In the genomic region with DNA sequence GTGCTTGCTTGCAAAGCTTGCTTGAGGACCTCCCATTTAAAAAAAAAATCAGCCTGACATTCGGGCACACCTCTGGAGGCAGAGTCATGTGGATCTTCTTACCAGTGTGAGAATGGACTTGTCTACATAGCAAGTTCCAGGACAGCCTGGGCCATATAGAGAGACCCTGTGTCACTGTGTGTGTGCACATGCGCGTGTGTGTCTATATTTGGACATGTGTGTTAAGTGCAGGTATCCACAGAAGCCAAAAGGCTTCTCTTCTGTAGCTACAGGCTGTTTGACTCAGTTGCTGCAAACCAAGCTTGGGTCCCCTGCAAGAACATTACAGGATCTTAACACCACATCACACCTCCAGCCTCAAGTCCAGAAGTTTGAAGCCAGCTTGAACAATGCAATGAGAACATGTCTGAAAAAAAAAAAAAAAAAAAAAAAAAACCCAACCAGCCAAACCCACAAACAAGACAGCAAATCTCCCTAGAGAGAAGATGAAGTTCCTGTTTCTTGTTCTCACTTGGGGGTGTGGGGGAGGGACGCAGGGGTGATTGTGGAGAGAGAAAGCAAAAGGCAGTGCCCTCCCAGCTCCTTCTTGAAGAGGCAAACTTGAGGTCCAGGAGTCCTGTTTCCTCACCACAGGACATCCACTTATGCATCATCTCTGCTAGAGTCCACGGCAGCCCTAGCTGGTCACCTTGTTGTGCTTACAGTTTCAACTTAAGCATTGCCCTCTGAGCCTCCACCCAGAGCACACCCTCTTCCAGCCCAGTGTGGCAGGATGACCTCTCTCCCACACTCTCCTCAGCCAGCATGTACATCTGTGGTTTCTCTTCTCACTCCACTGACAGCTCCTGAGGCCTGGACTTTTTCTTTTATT, we compare ENCODE assay signal across 10 mouse cellular contexts. TPM values are rescaled to one million over a fixed set of nuclear protein-coding genes. Genes with fewer than 3 reads are reported as not detected.
DNase-seq lines count a peak whose midpoint lies in the region; ATAC-seq lines count a peak whose summit lies in the region.
"Had no signal": no experiment of that assay in that cellular context is flagged by ENCODE, and none has a peak within 500 bp of the region (broad histone marks: within the 10 kb centered on the region; RNA-seq: fewer than 3 reads in every experiment).

No protein-coding gene starts in this region.

- H3K9ac ChIP-seq in heart, embryonic 11.5 days (ENCODE audit: low read depth, low read length): no peak overlapping the region
- no peak overlapping the region for H3K9ac ChIP-seq in liver, embryonic 16.5 days (ENCODE audit: low read depth, low read length)
- H3K9ac ChIP-seq in stomach, embryonic 14.5 days (replicated peaks; ENCODE audit: low read depth, low read length): no peak overlapping the region
- H3K9ac ChIP-seq in midbrain, embryonic 14.5 days (replicated peaks; ENCODE audit: low read length): no peak overlapping the region

- ATAC-seq in heart, embryonic 11.5 days (replicated peaks; ENCODE audit: insufficient number of reproducible peaks, low FRiP score, low TSS enrichment): 0 out of 2 replicates have a peak, but pooled peaks have one; percentile 31
- no peak for ATAC-seq in liver, embryonic 16.5 days (ENCODE audit: low read depth)
- peak; percentile 37; the same call in 1 of the 2 replicates for ATAC-seq in stomach, embryonic 14.5 days (ENCODE audit: insufficient number of reproducible peaks, insufficient read depth, low FRiP score, low read depth)
- ATAC-seq in midbrain, embryonic 14.5 days (ENCODE audit: low FRiP score, low TSS enrichment): no peak
- ATAC-seq: Patski had no signal

- H3K4me2 ChIP-seq in heart, embryonic 11.5 days: no peak overlapping the region
- H3K4me2 ChIP-seq in liver, embryonic 16.5 days (ENCODE audit: low read depth, low read length): no peak overlapping the region
- no peak overlapping the region for H3K4me2 ChIP-seq in stomach, embryonic 14.5 days (replicated peaks; ENCODE audit: low read depth, low read length)
- H3K4me2 ChIP-seq in midbrain, embryonic 14.5 days (ENCODE audit: low read length): no peak overlapping the region

- peak; percentile 28 for DNase-seq in layer of hippocampus, adult 9-11 months
- no peak for DNase-seq in layer of hippocampus, postnatal 36 days
- DNase-seq in ovary, postnatal 10 days (ENCODE audit: low spot score): no peak
- DNase-seq in midbrain, embryonic 14.5 days: no peak
- DNase-seq in embryonic facial prominence, embryonic 10.5 days (ENCODE audit: low spot score): no peak

- peaks cover 11% of the 10 kb centered on the region; the same call in 1 of the 2 replicates for H3K4me1 ChIP-seq in heart, embryonic 11.5 days (ENCODE audit: control insufficient read depth, insufficient read depth, low read length)
- no peaks in the 10 kb centered on the region; the same call in 1 of the 2 replicates for H3K4me1 ChIP-seq in liver, embryonic 16.5 days (ENCODE audit: control insufficient read depth, low read depth, low read length)
- 0 out of 2 replicates have a peak, but pooled peaks cover 3% of the 10 kb centered on the region for H3K4me1 ChIP-seq in stomach, embryonic 14.5 days (ENCODE audit: control insufficient read depth, insufficient read depth, low read length)
- H3K4me1 ChIP-seq in midbrain, embryonic 14.5 days (ENCODE audit: control insufficient read depth, insufficient read depth, low read length): no peaks in the 10 kb centered on the region
- no peaks in the 10 kb centered on the region for H3K4me1 ChIP-seq in embryonic facial prominence, embryonic 10.5 days

- peak overlapping the region; percentile 37 for H3K27ac ChIP-seq in heart, embryonic 11.5 days (ENCODE audit: low read depth, low read length)
- H3K27ac ChIP-seq in liver, embryonic 16.5 days (ENCODE audit: low read length): peak overlapping the region; percentile 49; the same call in 1 of the 2 replicates
- peak overlapping the region; percentile 61; the same call in 1 of the 2 replicates for H3K27ac ChIP-seq in stomach, embryonic 14.5 days (ENCODE audit: low read length)
- no peak overlapping the region for H3K27ac ChIP-seq in midbrain, embryonic 14.5 days (replicated peaks; ENCODE audit: low read depth, low read length)
- no peak overlapping the region for H3K27ac ChIP-seq in embryonic facial prominence, embryonic 10.5 days (replicated peaks)
- H3K27ac ChIP-seq: kidney, postnatal 0 days had no signal

- H3K36me3 ChIP-seq in heart, embryonic 11.5 days (ENCODE audit: control insufficient read depth, insufficient read depth, low read length): no peaks in the 10 kb centered on the region
- no peaks in the 10 kb centered on the region for H3K36me3 ChIP-seq in liver, embryonic 16.5 days (ENCODE audit: control insufficient read depth, insufficient read depth)
- no peaks in the 10 kb centered on the region for H3K36me3 ChIP-seq in stomach, embryonic 14.5 days (ENCODE audit: control insufficient read depth, insufficient read depth, low read length)
- no peaks in the 10 kb centered on the region for H3K36me3 ChIP-seq in midbrain, embryonic 14.5 days (ENCODE audit: control insufficient read depth, insufficient read depth, low read length)
- H3K36me3 ChIP-seq in embryonic facial prominence, embryonic 10.5 days (replicated peaks): no peaks in the 10 kb centered on the region

- peaks cover 7% of the 10 kb centered on the region; the same call in 1 of the 2 replicates for H3K9me3 ChIP-seq in heart, embryonic 11.5 days (replicated peaks; ENCODE audit: control insufficient read depth, low read length)
- H3K9me3 ChIP-seq in liver, embryonic 16.5 days (replicated peaks; ENCODE audit: control insufficient read depth, low read length): peaks cover 4% of the 10 kb centered on the region
- peaks cover 8% of the 10 kb centered on the region; the same call in 1 of the 2 replicates for H3K9me3 ChIP-seq in stomach, embryonic 14.5 days (ENCODE audit: control insufficient read depth, low read depth, low read length)
- no peaks in the 10 kb centered on the region; the same call in 1 of the 2 replicates for H3K9me3 ChIP-seq in midbrain, embryonic 14.5 days (ENCODE audit: control insufficient read depth, low read length)
- peaks cover 10% of the 10 kb centered on the region; the same call in 1 of the 2 replicates for H3K9me3 ChIP-seq in embryonic facial prominence, embryonic 10.5 days

- H3K4me3 ChIP-seq in heart, embryonic 11.5 days (ENCODE audit: low read depth, low read length): no peak overlapping the region
- no peak overlapping the region for H3K4me3 ChIP-seq in liver, embryonic 16.5 days (ENCODE audit: low read depth, low read length)
- no peak overlapping the region for H3K4me3 ChIP-seq in stomach, embryonic 14.5 days (ENCODE audit: low read depth, low read length)
- no peak overlapping the region for H3K4me3 ChIP-seq in midbrain, embryonic 14.5 days (replicated peaks; ENCODE audit: low read depth, low read length)
- no peak overlapping the region for H3K4me3 ChIP-seq in embryonic facial prominence, embryonic 10.5 days

- no peaks in the 10 kb centered on the region for H3K27me3 ChIP-seq in heart, embryonic 11.5 days (ENCODE audit: control insufficient read depth, insufficient read depth, low read length)
- no peaks in the 10 kb centered on the region for H3K27me3 ChIP-seq in liver, embryonic 16.5 days (ENCODE audit: control insufficient read depth, insufficient read depth, low read depth, low read length)
- no peaks in the 10 kb centered on the region for H3K27me3 ChIP-seq in stomach, embryonic 14.5 days (ENCODE audit: control insufficient read depth, insufficient read depth, low read length)
- no peaks in the 10 kb centered on the region for H3K27me3 ChIP-seq in midbrain, embryonic 14.5 days (ENCODE audit: control insufficient read depth, insufficient read depth, low read length)
- no peaks in the 10 kb centered on the region for H3K27me3 ChIP-seq in embryonic facial prominence, embryonic 10.5 days (replicated peaks; ENCODE audit: low read depth, poor library complexity, severe bottlenecking)
- H3K27me3 ChIP-seq: Patski had no signal

- WGBS in heart, embryonic 11.5 days (ENCODE audit: insufficient replicate concordance): 59% methylated on average over 5 of the region's 5 CpGs
- WGBS in liver, embryonic 16.5 days (ENCODE audit: insufficient replicate concordance): 25% methylated on average over 5 of the region's 5 CpGs
- WGBS in stomach, embryonic 14.5 days: 58% methylated on average over 5 of the region's 5 CpGs
- WGBS in midbrain, embryonic 14.5 days: 78% methylated on average over 5 of the region's 5 CpGs
- 77% methylated on average over 5 of the region's 5 CpGs for WGBS in embryonic facial prominence, embryonic 10.5 days

RNA-seq across cellular contexts. Expression of gene Themis2, which starts 11.8 kb away (rescaled TPM):
- total RNA-seq in layer of hippocampus, postnatal 36 days (2021): under 1 TPM; 0.66 to 0.82 TPM
- polyA plus RNA-seq in heart, embryonic 11.5 days (2014; fragmentation: Nextera tagmentation; extraction: Ambion mirVana): 0.29 and 0.59 TPM in 2 replicates
- polyA plus RNA-seq in liver, embryonic 16.5 days (2015; fragmentation: Nextera tagmentation; extraction: Ambion mirVana): 2.6 and 3.2 TPM in 2 replicates
- 1.1 and 1.9 TPM in 2 replicates for polyA plus RNA-seq in stomach, embryonic 14.5 days (2014; fragmentation: Nextera tagmentation; extraction: Ambion mirVana)
- polyA plus RNA-seq in midbrain, embryonic 14.5 days (2014; fragmentation: Nextera tagmentation; extraction: Ambion mirVana): 0.09 and 1.6 TPM in 2 replicates
- polyA plus RNA-seq in embryonic facial prominence, embryonic 10.5 days (2016; fragmentation: Nextera tagmentation; extraction: Ambion mirVana): 0.69 and 0.80 TPM in 2 replicates
- polyA plus RNA-seq: Patski had no signal

RNA-seq across cellular contexts. Expression of gene Ppp1r8, which starts 35.0 kb away (rescaled TPM):
- total RNA-seq in layer of hippocampus, postnatal 36 days (2021): 10 to 100 TPM; 40.3 to 41.9 TPM
- 40.3 and 45.5 TPM in 2 replicates for polyA plus RNA-seq in heart, embryonic 11.5 days (2014; fragmentation: Nextera tagmentation; extraction: Ambion mirVana)
- 21.6 and 22.0 TPM in 2 replicates for polyA plus RNA-seq in liver, embryonic 16.5 days (2015; fragmentation: Nextera tagmentation; extraction: Ambion mirVana)
- polyA plus RNA-seq in stomach, embryonic 14.5 days (2014; fragmentation: Nextera tagmentation; extraction: Ambion mirVana): 55.9 and 57.9 TPM in 2 replicates
- 56.8 and 75.5 TPM in 2 replicates for polyA plus RNA-seq in midbrain, embryonic 14.5 days (2014; fragmentation: Nextera tagmentation; extraction: Ambion mirVana)
- polyA plus RNA-seq in embryonic facial prominence, embryonic 10.5 days (2016; fragmentation: Nextera tagmentation; extraction: Ambion mirVana): 80.3 and 81.8 TPM in 2 replicates

RNA-seq across cellular contexts. Expression of gene Rpa2, which starts 39.9 kb away (rescaled TPM):
- total RNA-seq in layer of hippocampus, postnatal 36 days (2021): 10 to 100 TPM; 12.8 to 13.5 TPM
- polyA plus RNA-seq in heart, embryonic 11.5 days (2014; fragmentation: Nextera tagmentation; extraction: Ambion mirVana): 94.8 and 95.1 TPM in 2 replicates
- 65.4 and 72.6 TPM in 2 replicates for polyA plus RNA-seq in liver, embryonic 16.5 days (2015; fragmentation: Nextera tagmentation; extraction: Ambion mirVana)
- polyA plus RNA-seq in stomach, embryonic 14.5 days (2014; fragmentation: Nextera tagmentation; extraction: Ambion mirVana): 102 and 105 TPM in 2 replicates
- polyA plus RNA-seq in midbrain, embryonic 14.5 days (2014; fragmentation: Nextera tagmentation; extraction: Ambion mirVana): 34.1 and 38.1 TPM in 2 replicates
- polyA plus RNA-seq in embryonic facial prominence, embryonic 10.5 days (2016; fragmentation: Nextera tagmentation; extraction: Ambion mirVana): 173 and 192 TPM in 2 replicates

RNA-seq across cellular contexts. Expression of gene Smpdl3b, which starts 51.0 kb away (rescaled TPM):
- total RNA-seq in layer of hippocampus, postnatal 36 days (2021): 1 to 10 TPM; 3.1 to 3.6 TPM
- 6.3 and 8.6 TPM in 2 replicates for polyA plus RNA-seq in heart, embryonic 11.5 days (2014; fragmentation: Nextera tagmentation; extraction: Ambion mirVana)
- 0.75 and 0.90 TPM in 2 replicates for polyA plus RNA-seq in liver, embryonic 16.5 days (2015; fragmentation: Nextera tagmentation; extraction: Ambion mirVana)
- polyA plus RNA-seq in stomach, embryonic 14.5 days (2014; fragmentation: Nextera tagmentation; extraction: Ambion mirVana): 5.0 and 6.2 TPM in 2 replicates
- polyA plus RNA-seq in midbrain, embryonic 14.5 days (2014; fragmentation: Nextera tagmentation; extraction: Ambion mirVana): 0.35 and 0.54 TPM in 2 replicates
- polyA plus RNA-seq in embryonic facial prominence, embryonic 10.5 days (2016; fragmentation: Nextera tagmentation; extraction: Ambion mirVana): 4.3 and 4.4 TPM in 2 replicates

Comparison
In these comparisons a context has a peak if more than half of its experiments do, and no peak if none do; other contexts are left out.
1. ATAC-seq: peak in heart, embryonic 11.5 days (single experiment) and stomach, embryonic 14.5 days (single experiment); none in liver, embryonic 16.5 days (single experiment) and midbrain, embryonic 14.5 days (single experiment).
2. H3K27ac ChIP-seq: peak in heart, embryonic 11.5 days (single experiment), liver, embryonic 16.5 days (single experiment) and stomach, embryonic 14.5 days (single experiment); none in midbrain, embryonic 14.5 days (single experiment) and embryonic facial prominence, embryonic 10.5 days (single experiment).